Mouse (Mus musculus) heart, postnatal 0 days (tissue): ENCODE measurements around the gene Cog2. TPM values are rescaled to one million over a fixed set of nuclear protein-coding genes. Genes with fewer than 3 reads are reported as not detected.

ENCODE experiments used
- ATAC-seq: fragments of 200-750 bp; cut with Nextera tagmentation; 2 replicates; pipeline ENCODE4 v1.8.0; 2017; ENCODE audit warnings: low read depth, moderate number of reproducible peaks, moderate library complexity; ENCODE audit not compliant: insufficient read depth
- DNase-seq: peaks from one replicate; pipeline ENCODE4 v3.0.0-alpha.2; 2016; ENCODE audit warnings: low spot score
- H3K27ac ChIP-seq: fragments of 300-500 bp; sonication (generic); 2 replicates; pipeline ENCODE4 v1.5.1; 2014; ENCODE audit warnings: low read depth, mild to moderate bottlenecking
- H3K27me3 ChIP-seq: fragments of 300-500 bp; sonication (generic); 2 replicates; pipeline ENCODE4 v1.6.1; 2014; ENCODE audit warnings: low read length, mixed read lengths; ENCODE audit not compliant: control insufficient read depth, insufficient read depth
- H3K36me3 ChIP-seq: fragments of 300-500 bp; sonication (generic); replicated peaks from 2 replicates; pipeline ENCODE4 v1.6.1; 2014; ENCODE audit warnings: low read length, mixed read lengths; ENCODE audit not compliant: control insufficient read depth, insufficient read depth
- H3K4me1 ChIP-seq: fragments of 300-500 bp; sonication (generic); 2 replicates; pipeline ENCODE4 v1.6.1; 2014; ENCODE audit warnings: antibody characterized with exemption; ENCODE audit not compliant: control insufficient read depth, insufficient read depth
- H3K4me2 ChIP-seq: fragments of 300-500 bp; sonication (generic); 2 replicates; pipeline ENCODE4 v1.6.1; 2014; ENCODE audit warnings: low read depth, mild to moderate bottlenecking, low read length, moderate library complexity
- H3K4me3 ChIP-seq: fragments of 300-500 bp; sonication (generic); 2 replicates; pipeline ENCODE4 v1.5.1; 2014; ENCODE audit warnings: low read depth, low read length
- H3K9ac ChIP-seq: fragments of 300-500 bp; sonication (generic); replicated peaks from 2 replicates; pipeline ENCODE4 v1.6.1; 2014; ENCODE audit warnings: low read depth, low read length, mixed read lengths
- H3K9me3 ChIP-seq: fragments of 300-500 bp; sonication (generic); replicated peaks from 2 replicates; pipeline ENCODE4 v1.6.1; 2016; ENCODE audit warnings: low read length; ENCODE audit not compliant: control insufficient read depth
- CTCF ChIP-seq: IDR thresholded peaks from 2 replicates; pipeline ENCODE4 v1.5.1; 2016; ENCODE audit warnings: antibody characterized with exemption, control low read depth, low read depth
- EP300 ChIP-seq: IDR thresholded peaks from 2 replicates; pipeline ENCODE4 v1.6.1; 2016; ENCODE audit warnings: antibody characterized with exemption, low read depth
- WGBS: fragments of 180-500 bp; shearing (Covaris S2); extraction: QIAGEN DNeasy Blood & Tissue Kit; methylation state at CpG from one replicate; pipeline ENCODE4 v1.1.7; 2014; 5-methylcytosine and 5-hydroxymethylcytosine counted together
- polyA plus RNA-seq: library from polyadenylated mRNA; unstranded; fragments of >200 nt; fragmentation: Nextera tagmentation; extraction: Ambion mirVana; gene quantifications from 2 replicates; pipeline ENCODE4 v1.2.1, GENCODE M21; 2015
- total RNA-seq: library from RNA; depleted of rRNA; stranded (reverse); fragments of >200 nt; gene quantifications from 2 replicates; pipeline ENCODE4 v1.2.3, GENCODE M21; 2014; ENCODE audit warnings: low replicate concordance

The Cog2 gene
- total and polyA plus RNA-seq, 2 experiments from 2014 or later = 16.7 to 62.9 TPM

GRCm38 (mm10) chr8:124546815-124547214 is 26.2 kb downstream of the Cog2 start:
- no peak overlapping the region for H3K27ac ChIP-seq
- H3K36me3 ChIP-seq = peaks cover 98% of the 10 kb centered on the region
- H3K27me3 ChIP-seq = no peaks in the 10 kb centered on the region
- H3K4me2 ChIP-seq = no peak overlapping the region
- 75% methylated on average over 7 of the region's 7 CpGs for WGBS
- H3K9me3 ChIP-seq = no peaks in the 10 kb centered on the region
- DNase-seq (no peak), ATAC-seq (no peak)
- no peaks in the 10 kb centered on the region for H3K4me1 ChIP-seq
- TF ChIP-seq CTCF = no peak
- TF ChIP-seq EP300 = no peak
- H3K4me3 ChIP-seq = no peak overlapping the region
- no peak overlapping the region for H3K9ac ChIP-seq

GRCm38 (mm10) chr8:124547269-124547668 is 26.7 kb downstream of the Cog2 start:
- DNase-seq (no peak), ATAC-seq (no peak)
- H3K27me3 ChIP-seq = no peaks in the 10 kb centered on the region
- H3K9me3 ChIP-seq = no peaks in the 10 kb centered on the region
- H3K27ac ChIP-seq = no peak overlapping the region
- H3K4me2 ChIP-seq = no peak overlapping the region
- TF ChIP-seq CTCF (no peak), EP300 (no peak)
- no peak overlapping the region for H3K9ac ChIP-seq
- H3K4me1 ChIP-seq = no peaks in the 10 kb centered on the region
- H3K36me3 ChIP-seq = peaks cover 98% of the 10 kb centered on the region
- 59% methylated on average over 11 of the region's 11 CpGs for WGBS
- no peak overlapping the region for H3K4me3 ChIP-seq

- no peak overlapping the region for H3K27ac ChIP-seq
- TF ChIP-seq EP300 = no peak
- no peak for TF ChIP-seq CTCF
- ATAC-seq (no peak), DNase-seq (no peak)
- H3K36me3 ChIP-seq = peaks cover 96% of the 10 kb centered on the region
- 69% methylated on average over 1 of the region's 1 CpGs for WGBS
- no peak overlapping the region for H3K4me3 ChIP-seq
- no peaks in the 10 kb centered on the region for H3K27me3 ChIP-seq
- no peaks in the 10 kb centered on the region for H3K9me3 ChIP-seq
- no peak overlapping the region for H3K4me2 ChIP-seq
- no peaks in the 10 kb centered on the region for H3K4me1 ChIP-seq
- no peak overlapping the region for H3K9ac ChIP-seq
Observed at GRCm38 (mm10) chr8:124548187-124548586, 27.6 kb downstream of the Cog2 start.

- peaks cover 67% of the 10 kb centered on the region for H3K36me3 ChIP-seq
- TF ChIP-seq EP300 (no peak), CTCF (no peak)
Observed at GRCm38 (mm10) chr8:124551011-124551661, 30.6 kb downstream of the Cog2 start.

GRCm38 (mm10) chr8:124555113-124555750 is 34.7 kb downstream of the Cog2 start:
- H3K4me2 ChIP-seq = no peak overlapping the region
- TF ChIP-seq EP300 = no peak
- no peak for TF ChIP-seq CTCF
- H3K27ac ChIP-seq = no peak overlapping the region
- H3K4me3 ChIP-seq = no peak overlapping the region
- H3K36me3 ChIP-seq = peaks cover 28% of the 10 kb centered on the region
- DNase-seq (no peak), ATAC-seq (no peak)
- H3K4me1 ChIP-seq = no peaks in the 10 kb centered on the region
- no peaks in the 10 kb centered on the region for H3K9me3 ChIP-seq
- H3K9ac ChIP-seq = no peak overlapping the region
- no peaks in the 10 kb centered on the region for H3K27me3 ChIP-seq
- 81% methylated on average over 6 of the region's 7 CpGs for WGBS

More at GRCm38 (mm10) chr8:124551011-124551661, 30.6 kb downstream of the Cog2 start:
- Histone ChIP-seq H3K9ac (no peak overlapping the region), H3K4me1 (no peaks in the 10 kb centered on the region), H3K4me3 (no peak overlapping the region), H3K9me3 (no peaks in the 10 kb centered on the region), H3K27ac (no peak overlapping the region), H3K27me3 (no peaks in the 10 kb centered on the region), H3K4me2 (no peak overlapping the region)
- 90% methylated on average over 15 of the region's 15 CpGs for WGBS
- no peak for DNase-seq
- ATAC-seq = no peak
